19 mouse cellular contexts compared by ENCODE assay signal in the genomic region with DNA sequence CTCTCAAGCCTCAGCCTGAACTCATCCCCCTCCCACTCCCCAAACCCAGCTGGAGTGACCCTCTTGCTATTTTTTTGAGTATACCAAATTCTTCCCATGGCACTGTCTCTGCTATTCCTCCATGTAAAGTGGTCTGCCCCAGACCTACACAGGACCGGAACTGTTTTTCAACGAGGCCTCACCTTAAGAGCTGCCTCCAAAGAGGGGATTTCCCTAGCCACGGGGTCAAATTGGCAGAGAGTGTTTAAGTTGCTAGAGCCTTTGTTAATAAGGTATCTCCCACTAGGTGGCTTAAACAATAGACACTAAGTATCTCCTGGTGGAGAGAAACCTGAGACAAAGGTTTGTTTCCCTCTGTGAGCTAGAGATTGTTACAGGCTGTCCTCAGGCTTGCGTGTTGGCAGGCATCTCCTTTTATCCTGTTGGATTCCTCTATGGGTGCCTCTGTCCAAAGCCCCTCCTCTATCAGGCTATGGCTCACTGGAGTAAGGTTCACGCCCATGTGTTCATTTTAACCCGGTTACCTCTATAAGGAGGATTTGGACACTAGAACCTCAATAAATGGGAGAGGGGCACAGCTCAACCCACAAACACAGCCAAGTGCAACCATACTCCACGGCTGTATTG. TPM values are rescaled to one million over a fixed set of nuclear protein-coding genes. Genes with fewer than 3 reads are reported as not detected.
DNase-seq lines count a peak whose midpoint lies in the region; ATAC-seq lines count a peak whose summit lies in the region.
"Had no signal": no experiment of that assay in that cellular context is flagged by ENCODE, and none has a peak within 500 bp of the region (broad histone marks: within the 10 kb centered on the region; RNA-seq: fewer than 3 reads in every experiment).

No protein-coding gene starts in this region.

- H3K9ac ChIP-seq in hindbrain, embryonic 13.5 days: no peak overlapping the region
- no peak overlapping the region for H3K9ac ChIP-seq in kidney, embryonic 15.5 days
- H3K9ac ChIP-seq: liver, embryonic 14.5 days had no signal

- WGBS in hindbrain, embryonic 10.5 days: 42% methylated on average over 7 of the region's 7 CpGs
- 44% methylated on average over 7 of the region's 7 CpGs for WGBS in hindbrain, embryonic 13.5 days
- 59% methylated on average over 7 of the region's 7 CpGs for whole genome bisulfite sequencing in kidney, embryonic 15.5 days

- H3K36me3 ChIP-seq in hindbrain, embryonic 10.5 days: no peaks in the 10 kb centered on the region
- H3K36me3 ChIP-seq in hindbrain, embryonic 13.5 days: no peaks in the 10 kb centered on the region
- H3K36me3 ChIP-seq in kidney, embryonic 15.5 days: no peaks in the 10 kb centered on the region

- no peaks in the 10 kb centered on the region; the same call in 1 of the 2 replicates for H3K27me3 ChIP-seq in hindbrain, embryonic 10.5 days (ENCODE audit: insufficient read depth, poor library complexity, severe bottlenecking)
- no peaks in the 10 kb centered on the region for H3K27me3 ChIP-seq in hindbrain, embryonic 13.5 days
- no peaks in the 10 kb centered on the region for H3K27me3 ChIP-seq in kidney, embryonic 15.5 days

- peak overlapping the region; percentile 77 for H3K27ac ChIP-seq in hindbrain, embryonic 10.5 days
- no peak overlapping the region for H3K27ac ChIP-seq in hindbrain, embryonic 13.5 days
- no peak overlapping the region for H3K27ac ChIP-seq in kidney, embryonic 15.5 days
- H3K27ac ChIP-seq: gastrocnemius, adult 2 months; layer of hippocampus, adult 2 months; liver, embryonic 14.5 days had no signal

- H3K4me1 ChIP-seq in hindbrain, embryonic 10.5 days (replicated peaks): peaks cover 55% of the 10 kb centered on the region
- H3K4me1 ChIP-seq in hindbrain, embryonic 13.5 days (replicated peaks): peaks cover 30% of the 10 kb centered on the region
- 0 out of 2 replicates have a peak, but pooled peaks cover 4% of the 10 kb centered on the region for H3K4me1 ChIP-seq in kidney, embryonic 15.5 days

- no peaks in the 10 kb centered on the region for H3K9me3 ChIP-seq in hindbrain, embryonic 10.5 days
- no peaks in the 10 kb centered on the region for H3K9me3 ChIP-seq in hindbrain, embryonic 13.5 days
- H3K9me3 ChIP-seq in kidney, embryonic 15.5 days (replicated peaks): no peaks in the 10 kb centered on the region

- no peak for DNase-seq in hindbrain, embryonic 10.5 days (ENCODE audit: low spot score)
- peak; percentile 37 for DNase-seq in A20 (ENCODE audit: low read depth, low spot score)
- no peak for DNase-seq in left cerebral cortex, postnatal 10 days (ENCODE audit: extremely low spot score in 1 of 2, low spot score in 2 of 2)
- DNase-seq in spleen, adult 18-20 months: no peak
- DNase-seq: adrenal gland, adult 8-10 months; cerebellum, postnatal 25 days; gastrocnemius, adult 2 months; kidney, adult 9 months; lung, postnatal 14 days had no signal

- intact Hi-C loops in left cerebral cortex, postnatal 10 days (cut with DNase I): no loop called here

- no peak for ATAC-seq in hindbrain, embryonic 13.5 days (ENCODE audit: low FRiP score)
- peak; percentile 85 for ATAC-seq in CD4-positive, CD25-positive, alpha-beta regulatory T cell, adult 4 months
- peak; percentile 88 for ATAC-seq in activated CD4-positive, CD25-positive, alpha-beta regulatory T cell, adult 4 months
- no peak for ATAC-seq in kidney, embryonic 15.5 days (replicated peaks; ENCODE audit: low FRiP score)
- ATAC-seq: forebrain, embryonic 14.5 days had no signal

- H3K4me2 ChIP-seq in hindbrain, embryonic 13.5 days: no peak overlapping the region
- H3K4me2 ChIP-seq in kidney, embryonic 15.5 days: no peak overlapping the region

- no peak overlapping the region for H3K4me3 ChIP-seq in hindbrain, embryonic 10.5 days
- no peak overlapping the region for H3K4me3 ChIP-seq in hindbrain, embryonic 13.5 days
- no peak overlapping the region for H3K4me3 ChIP-seq in kidney, embryonic 15.5 days (replicated peaks)
- H3K4me3 ChIP-seq: gastrocnemius, adult 2 months; layer of hippocampus, adult 2 months had no signal

RNA-seq across cellular contexts. Expression of a gene that starts 33.4 kb away (rescaled TPM):
- not detected in 2 replicates for polyA plus RNA-seq in hindbrain, embryonic 10.5 days (2016; fragmentation: Nextera tagmentation; extraction: Ambion mirVana)
- polyA plus RNA-seq in hindbrain, embryonic 13.5 days (2015; fragmentation: Nextera tagmentation; extraction: Ambion mirVana): not detected in 2 replicates
- polyA plus RNA-seq in CD4-positive, CD25-positive, alpha-beta regulatory T cell, adult 4 months (2017; shearing (Covaris generic)): 100 to 1,000 TPM; 274 to 291 TPM
- 100 to 1,000 TPM; 242 to 284 TPM for polyA plus RNA-seq in activated CD4-positive, CD25-positive, alpha-beta regulatory T cell, adult 4 months (2017; shearing (Covaris generic))
- total RNA-seq in left cerebral cortex, postnatal 10 days (2021): not detected
- not detected in 2 replicates for polyA plus RNA-seq in kidney, embryonic 15.5 days (2015; fragmentation: Nextera tagmentation; extraction: Ambion mirVana)
- total RNA-seq: adrenal gland, adult 8-10 months; layer of hippocampus, adult 2 months; left cerebral cortex, postnatal 25 days had no signal
- polyA plus RNA-seq: forebrain, embryonic 14.5 days; heart, embryonic 14.5 days; liver, embryonic 14.5 days; stomach, embryonic 14.5 days had no signal

Comparison
In these comparisons a context has a peak if more than half of its experiments do, and no peak if none do; other contexts are left out.
1. ATAC-seq: peak in CD4-positive, CD25-positive, alpha-beta regulatory T cell, adult 4 months (single experiment) and activated CD4-positive, CD25-positive, alpha-beta regulatory T cell, adult 4 months (single experiment); none in hindbrain, embryonic 13.5 days (single experiment) and kidney, embryonic 15.5 days (single experiment).
2. RNA of a gene that starts 33.4 kb away (polyA plus RNA-seq): 274 to 291 TPM in CD4-positive, CD25-positive, alpha-beta regulatory T cell, adult 4 months and 242 to 284 TPM in activated CD4-positive, CD25-positive, alpha-beta regulatory T cell, adult 4 months; not detected in hindbrain, embryonic 10.5 days, not detected in hindbrain, embryonic 13.5 days and not detected in kidney, embryonic 15.5 days; every median in the first group is over 100 times any median in the second.